21 mouse cellular contexts compared by ENCODE assay signal in the genomic region with DNA sequence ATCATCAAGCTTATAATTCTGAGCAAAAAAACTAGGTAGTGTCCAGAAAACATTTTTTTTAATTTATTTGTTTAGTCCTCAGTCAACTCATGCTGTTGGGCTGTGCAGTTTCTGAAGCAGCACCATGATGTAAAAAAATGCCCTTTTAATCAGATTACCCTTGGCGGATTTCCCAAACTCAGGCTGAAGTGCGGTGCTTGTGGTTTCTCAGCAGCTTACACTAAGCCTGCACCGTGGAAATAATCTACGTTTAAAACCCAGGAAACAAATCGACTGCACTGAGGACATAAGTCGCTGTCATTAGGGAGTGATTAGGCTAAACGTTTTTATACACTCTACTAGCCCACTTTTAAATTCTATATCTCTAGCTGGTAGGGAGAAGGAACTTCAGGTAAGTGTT.
DNase-seq lines count a peak whose midpoint lies in the region; ATAC-seq lines count a peak whose summit lies in the region.
"Had no signal": no experiment of that assay in that cellular context is flagged by ENCODE, and none has a peak within 500 bp of the region (broad histone marks: within the 10 kb centered on the region; RNA-seq: fewer than 3 reads in every experiment).

No protein-coding gene starts in this region.

- 39% methylated on average over 7 of the region's 7 CpGs for WGBS in forebrain, embryonic 16.5 days
- 55% methylated on average over 7 of the region's 7 CpGs for WGBS in forebrain, embryonic 13.5 days
- 42% methylated on average over 7 of the region's 7 CpGs for WGBS in neural tube, embryonic 13.5 days
- 18% methylated on average over 7 of the region's 7 CpGs for WGBS in midbrain, embryonic 16.5 days

- H3K9me3 ChIP-seq in forebrain, embryonic 16.5 days (ENCODE audit: control insufficient read depth, low read length): no peaks in the 10 kb centered on the region
- H3K9me3 ChIP-seq in forebrain, embryonic 13.5 days (replicated peaks): no peaks in the 10 kb centered on the region
- H3K9me3 ChIP-seq in neural tube, embryonic 13.5 days: no peaks in the 10 kb centered on the region
- no peaks in the 10 kb centered on the region for H3K9me3 ChIP-seq in midbrain, embryonic 16.5 days (replicated peaks; ENCODE audit: control insufficient read depth, low read length, poor library complexity, severe bottlenecking)
- H3K9me3 ChIP-seq: embryonic facial prominence, embryonic 12.5 days; heart, embryonic 15.5 days; liver, embryonic 15.5 days had no signal

- H3K27ac ChIP-seq in forebrain, embryonic 16.5 days (ENCODE audit: low read length): peak overlapping the region; percentile 23; the same call in 1 of the 2 replicates
- H3K27ac ChIP-seq in forebrain, embryonic 13.5 days: no peak overlapping the region
- peak overlapping the region; percentile 92 for H3K27ac ChIP-seq in neural tube, embryonic 13.5 days (replicated peaks)
- H3K27ac ChIP-seq in midbrain, embryonic 16.5 days (ENCODE audit: low read length): peak overlapping the region; percentile 90
- H3K27ac ChIP-seq: embryonic facial prominence, embryonic 12.5 days; heart, adult 2 months; heart, embryonic 15.5 days; liver, embryonic 15.5 days had no signal

- ATAC-seq in forebrain, embryonic 16.5 days: no peak
- ATAC-seq in forebrain, embryonic 13.5 days: no peak
- 0 out of 2 replicates have a peak, but pooled peaks have one; percentile 5 for ATAC-seq in neural tube, embryonic 13.5 days (ENCODE audit: low read depth)
- ATAC-seq in midbrain, embryonic 16.5 days: peak; percentile 14; the same call in 1 of the 2 replicates
- ATAC-seq: intestine, postnatal 0 days had no signal

- H3K4me3 ChIP-seq in forebrain, embryonic 16.5 days (replicated peaks; ENCODE audit: low read length): no peak overlapping the region
- no peak overlapping the region for H3K4me3 ChIP-seq in forebrain, embryonic 13.5 days
- no peak overlapping the region for H3K4me3 ChIP-seq in neural tube, embryonic 13.5 days
- H3K4me3 ChIP-seq in midbrain, embryonic 16.5 days (ENCODE audit: low read depth, low read length): no peak overlapping the region; the same call in 1 of the 2 replicates
- H3K4me3 ChIP-seq: embryonic facial prominence, embryonic 12.5 days; heart, adult 2 months; heart, embryonic 15.5 days; liver, embryonic 15.5 days had no signal

- H3K27me3 ChIP-seq in forebrain, embryonic 16.5 days (replicated peaks; ENCODE audit: control insufficient read depth, insufficient read depth, low read length): no peaks in the 10 kb centered on the region
- no peaks in the 10 kb centered on the region for H3K27me3 ChIP-seq in forebrain, embryonic 13.5 days
- no peaks in the 10 kb centered on the region for H3K27me3 ChIP-seq in neural tube, embryonic 13.5 days
- no peaks in the 10 kb centered on the region for H3K27me3 ChIP-seq in midbrain, embryonic 16.5 days (ENCODE audit: control insufficient read depth, insufficient read depth, low read depth, low read length)
- H3K27me3 ChIP-seq: embryonic facial prominence, embryonic 12.5 days; heart, embryonic 15.5 days; liver, embryonic 15.5 days had no signal

- no peak overlapping the region for H3K4me2 ChIP-seq in forebrain, embryonic 16.5 days (ENCODE audit: low read length)
- H3K4me2 ChIP-seq in forebrain, embryonic 13.5 days: no peak overlapping the region
- H3K4me2 ChIP-seq in neural tube, embryonic 13.5 days: peak overlapping the region; percentile 39
- H3K4me2 ChIP-seq in midbrain, embryonic 16.5 days (ENCODE audit: low read length): peak overlapping the region; percentile 53
- H3K4me2 ChIP-seq: embryonic facial prominence, embryonic 12.5 days; heart, embryonic 15.5 days; liver, embryonic 15.5 days had no signal

- no peak overlapping the region for H3K9ac ChIP-seq in forebrain, embryonic 16.5 days (replicated peaks; ENCODE audit: low read depth, low read length)
- H3K9ac ChIP-seq in forebrain, embryonic 13.5 days: no peak overlapping the region
- peak overlapping the region; percentile 66 for H3K9ac ChIP-seq in neural tube, embryonic 13.5 days
- peak overlapping the region; percentile 66 for H3K9ac ChIP-seq in midbrain, embryonic 16.5 days (ENCODE audit: low read depth, low read length)
- H3K9ac ChIP-seq: embryonic facial prominence, embryonic 12.5 days; heart, embryonic 15.5 days; liver, embryonic 15.5 days had no signal

- no peaks in the 10 kb centered on the region; the same call in 1 of the 2 replicates for H3K4me1 ChIP-seq in forebrain, embryonic 16.5 days (replicated peaks; ENCODE audit: control insufficient read depth, insufficient read depth, low read length)
- H3K4me1 ChIP-seq in forebrain, embryonic 13.5 days: 0 out of 2 replicates have a peak, but pooled peaks cover 20% of the 10 kb centered on the region
- H3K4me1 ChIP-seq in neural tube, embryonic 13.5 days (replicated peaks): peaks cover 50% of the 10 kb centered on the region
- H3K4me1 ChIP-seq in midbrain, embryonic 16.5 days (ENCODE audit: control insufficient read depth, insufficient read depth, low read length): peaks cover 45% of the 10 kb centered on the region
- H3K4me1 ChIP-seq: embryonic facial prominence, embryonic 12.5 days; heart, embryonic 15.5 days; liver, embryonic 15.5 days had no signal

- no peak for DNase-seq in neural tube, embryonic 10.5 days (ENCODE audit: extremely low spot score, low spot score)
- peak; percentile 79 for DNase-seq in retina, postnatal 7 days (ENCODE audit: low read depth, low spot score)
- no peak for DNase-seq in right cerebral cortex, postnatal 36 days (ENCODE audit: low spot score in 2 of 2)
- no peak for DNase-seq in urinary bladder, postnatal 4 days (ENCODE audit: low spot score in 2 of 2)
- DNase-seq: B cell, adult 2 months; cerebellum, adult 8-10 months; gastrocnemius, postnatal 14 days; heart, adult 2 months; kidney, postnatal 10 days; layer of hippocampus, postnatal 36 days; lung, postnatal 10 days; right cerebral cortex, adult 18-20 months; thymus, postnatal 25 days had no signal

- no peaks in the 10 kb centered on the region for H3K36me3 ChIP-seq in forebrain, embryonic 16.5 days (ENCODE audit: control insufficient read depth, insufficient read depth)
- H3K36me3 ChIP-seq in forebrain, embryonic 13.5 days (ENCODE audit: poor library complexity, severe bottlenecking): no peaks in the 10 kb centered on the region
- no peaks in the 10 kb centered on the region for H3K36me3 ChIP-seq in neural tube, embryonic 13.5 days
- H3K36me3 ChIP-seq in midbrain, embryonic 16.5 days (ENCODE audit: control insufficient read depth, insufficient read depth, low read length): no peaks in the 10 kb centered on the region
- H3K36me3 ChIP-seq: embryonic facial prominence, embryonic 12.5 days; heart, embryonic 15.5 days; liver, embryonic 15.5 days had no signal

Comparison
In these comparisons a context has a peak if more than half of its experiments do, and no peak if none do; other contexts are left out.
1. ATAC-seq: peak in neural tube, embryonic 13.5 days (single experiment) and midbrain, embryonic 16.5 days (single experiment); none in forebrain, embryonic 16.5 days (single experiment) and forebrain, embryonic 13.5 days (single experiment).
2. H3K4me2 ChIP-seq: peak in neural tube, embryonic 13.5 days (single experiment) and midbrain, embryonic 16.5 days (single experiment); none in forebrain, embryonic 16.5 days (single experiment) and forebrain, embryonic 13.5 days (single experiment).
3. H3K9ac ChIP-seq: peak in neural tube, embryonic 13.5 days (single experiment) and midbrain, embryonic 16.5 days (single experiment); none in forebrain, embryonic 16.5 days (single experiment) and forebrain, embryonic 13.5 days (single experiment).